Mouse (Mus musculus): Measurements from ENCODE around the gene Klf12. TPM values are rescaled to one million over a fixed set of nuclear protein-coding genes. Genes with fewer than 3 reads are reported as not detected.

Klf12 gene
- total and polyA plus RNA-seq, 3 experiments, result 3.3 to 9.7 (median 8.6) TPM

DNA sequence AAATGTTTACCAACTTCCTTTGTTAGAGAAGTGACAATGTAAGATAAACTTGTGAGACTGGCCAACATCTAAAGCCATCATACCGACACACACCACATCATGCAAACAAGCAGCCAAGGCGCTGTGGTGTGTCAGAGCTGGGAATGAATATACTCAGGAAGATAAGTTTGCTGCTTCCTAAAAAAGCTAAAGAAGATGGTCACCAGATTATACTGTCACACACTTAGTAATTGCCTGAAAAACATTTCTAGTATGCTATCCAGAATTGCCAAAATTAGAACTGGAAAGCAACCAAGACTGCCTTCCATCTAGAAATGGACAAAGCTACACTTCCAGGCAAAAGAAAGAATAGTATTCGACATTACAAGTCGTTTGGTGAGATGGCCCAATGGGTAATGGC, 163.4 kb downstream of the Klf12 start:
- dilution Hi-C loops (cut with MboI; ENCODE audit: extremely low pct_ligation_motif_present, extremely low pct_unique_long_range_greater_than_20kb, low sequenced_read_pairs) (no loop called here), in situ Hi-C loops (cut with MboI; ENCODE audit: low pct_ligation_motif_present, low pct_unique_long_range_greater_than_20kb, low sequenced_read_pairs) (no loop called here)
- H3K9me3 ChIP-seq (replicated peaks; ENCODE audit: low read length), result no peaks in the 10 kb centered on the region
- TF ChIP-seq CHD2 (IDR thresholded peaks at IDR 0.05; ENCODE audit: low read length) (no peak), HCFC1 (IDR thresholded peaks at IDR 0.05; ENCODE audit: low read depth, low read length) (no peak), ETS1 (conservative IDR thresholded peaks at IDR 0.05; ENCODE audit: low read depth, low read length) (no peak), POLR2A (IDR thresholded peaks at IDR 0.05; ENCODE audit: low read depth, low read length) (no peak), MAZ (IDR thresholded peaks at IDR 0.05; ENCODE audit: low read depth, low read length) (no peak), BHLHE40 (IDR thresholded peaks at IDR 0.05; ENCODE audit: low read depth, low read length) (no peak), TCF12 (IDR thresholded peaks at IDR 0.05; ENCODE audit: low read depth, low read length) (no peak), USF1 (IDR thresholded peaks at IDR 0.05; ENCODE audit: low read depth, low read length) (no peak), SMC3 (IDR thresholded peaks at IDR 0.05; ENCODE audit: low read depth, low read length) (no peak), KAT2A (IDR thresholded peaks at IDR 0.05; ENCODE audit: insufficient replicate concordance, low read length) (no peak), E2F4 (IDR thresholded peaks at IDR 0.05; ENCODE audit: insufficient replicate concordance, low read depth, low read length) (no peak), MXI1 (IDR thresholded peaks at IDR 0.05; ENCODE audit: low read depth, low read length) (no peak), RCOR1 (conservative IDR thresholded peaks at IDR 0.05; ENCODE audit: low read depth, low read length) (no peak), MEF2A (IDR thresholded peaks at IDR 0.05; ENCODE audit: borderline replicate concordance, low read depth, low read length) (no peak), CHD1 (IDR thresholded peaks at IDR 0.05; ENCODE audit: low read depth, low read length) (no peak)
- H3K4me2 ChIP-seq (ENCODE audit: insufficient read depth, low read depth, poor library complexity, severe bottlenecking), result no peak overlapping the region
- no peaks in the 10 kb centered on the region for H3K27me3 ChIP-seq (replicated peaks)
- peaks cover 0 to 3% of the 10 kb centered on the region in 2 experiments; a peak in 1 of 4 replicates for H3K4me1 ChIP-seq (ENCODE audit: control insufficient read depth in 1 of 2, insufficient read depth in 2 of 2)
- no peaks in the 10 kb centered on the region for H3K36me3 ChIP-seq (replicated peaks in 1 of 2; ENCODE audit: control insufficient read depth in 1 of 2, insufficient read depth in 1 of 2, low read length in 1 of 2)
- no peak overlapping the region for H3K4me3 ChIP-seq (replicated peaks in 1 of 3; ENCODE audit: low read depth in 2 of 3, low read length in 2 of 3, poor library complexity in 1 of 3)
- no peak overlapping the region for H3K27ac ChIP-seq (ENCODE audit: insufficient read depth, low read depth)
- no peak overlapping the region for H3K9ac ChIP-seq (ENCODE audit: insufficient read depth, low read depth)
- H3K79me2 ChIP-seq (replicated peaks; ENCODE audit: control insufficient read depth, extremely low read depth, insufficient read depth, poor library complexity, severe bottlenecking), result no peaks in the 10 kb centered on the region
- no peak for DNase-seq (ENCODE audit: extremely low read depth)

DNA sequence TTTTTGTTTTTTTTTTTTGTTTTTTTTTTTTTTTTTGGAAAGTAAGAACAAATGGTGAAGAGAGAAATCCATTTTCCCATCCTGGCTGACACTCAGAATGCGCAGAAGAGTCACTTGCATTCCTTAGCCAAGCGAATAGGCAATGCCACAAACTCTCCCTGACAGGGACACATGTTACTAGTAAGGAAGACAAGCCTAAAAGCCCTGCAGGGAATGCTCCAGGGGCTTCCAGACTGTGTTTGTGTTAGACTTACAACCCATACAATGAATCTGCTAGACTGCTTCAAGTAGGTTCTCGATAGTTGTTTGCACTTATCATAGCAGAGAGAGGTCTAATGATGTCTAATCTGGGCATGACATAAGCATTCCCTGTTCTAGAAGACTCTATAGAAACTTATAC, 164.6 kb downstream of the Klf12 start:
- dilution Hi-C loops (cut with MboI; ENCODE audit: extremely low pct_ligation_motif_present, extremely low pct_unique_long_range_greater_than_20kb, low sequenced_read_pairs) (no loop called here), in situ Hi-C loops (cut with MboI; ENCODE audit: low pct_ligation_motif_present, low pct_unique_long_range_greater_than_20kb, low sequenced_read_pairs) (no loop called here)
- Histone ChIP-seq H3K36me3 (replicated peaks in 1 of 2; ENCODE audit: control insufficient read depth in 1 of 2, insufficient read depth in 1 of 2, low read length in 1 of 2) (no peaks in the 10 kb centered on the region), H3K9me3 (replicated peaks; ENCODE audit: low read length) (no peaks in the 10 kb centered on the region), H3K27me3 (replicated peaks) (no peaks in the 10 kb centered on the region), H3K4me2 (ENCODE audit: insufficient read depth, low read depth, poor library complexity, severe bottlenecking) (no peak overlapping the region), H3K4me1 (ENCODE audit: control insufficient read depth in 1 of 2, insufficient read depth in 2 of 2) (peaks cover 3 to 4% of the 10 kb centered on the region in 2 experiments; a peak in 2 of 4 replicates), H3K9ac (ENCODE audit: insufficient read depth, low read depth) (no peak overlapping the region), H3K27ac (ENCODE audit: insufficient read depth, low read depth) (no peak overlapping the region), H3K79me2 (replicated peaks; ENCODE audit: control insufficient read depth, extremely low read depth, insufficient read depth, poor library complexity, severe bottlenecking) (no peaks in the 10 kb centered on the region), H3K4me3 (replicated peaks in 1 of 3; ENCODE audit: low read depth in 2 of 3, low read length in 2 of 3, poor library complexity in 1 of 3) (no peak overlapping the region)
- DNase-seq (ENCODE audit: extremely low read depth), result no peak
- TF ChIP-seq MAZ (IDR thresholded peaks at IDR 0.05; ENCODE audit: low read depth, low read length) (no peak), ZNF384 (IDR thresholded peaks at IDR 0.05; ENCODE audit: low read depth, low read length) (no peak), POLR2AphosphoS2 (IDR thresholded peaks at IDR 0.05; ENCODE audit: low read depth, low read length) (no peak), MAFK (IDR thresholded peaks at IDR 0.05; ENCODE audit: insufficient replicate concordance, low read length) (no peak), CHD1 (IDR thresholded peaks at IDR 0.05; ENCODE audit: low read depth, low read length) (no peak), MAX (IDR thresholded peaks at IDR 0.05; ENCODE audit: low read length) (no peak), E2F4 (IDR thresholded peaks at IDR 0.05; ENCODE audit: insufficient replicate concordance, low read depth, low read length) (no peak), NRF1 (IDR thresholded peaks at IDR 0.05; ENCODE audit: low read depth, low read length) (no peak)

Measured in CH12.LX (cell line).